Mouse (Mus musculus) forebrain, embryonic 11.5 days (tissue): ENCODE data around the gene Zfp991. TPM values are rescaled to one million over a fixed set of nuclear protein-coding genes. Genes with fewer than 3 reads are reported as not detected.
A peak's percentile ranks its signal among the peaks of the same experiment; 100 is the strongest.
"Not testable (repeated sequence)": the region's sequence is repeated elsewhere in the genome, so short reads cannot be mapped to it uniquely, and the experiment has no call there.

Source experiments
- ATAC-seq: fragments of 200-750 bp; cut with Nextera tagmentation; replicated peaks from 2 replicates; pipeline ENCODE4 v1.8.0; 2017; ENCODE audit warnings: moderate TSS enrichment; ENCODE audit not compliant: low FRiP score
- DNase-seq: peaks from one replicate; pipeline ENCODE4 v3.0.0-alpha.2; 2017; ENCODE audit warnings: low spot score
- H3K27ac ChIP-seq: fragments of 300-500 bp; sonication (generic); 2 replicates; pipeline ENCODE4 v1.5.1; 2014; ENCODE audit warnings: low read depth, low read length
- H3K27me3 ChIP-seq: fragments of 300-500 bp; sonication (generic); 2 replicates; pipeline ENCODE4 v1.6.1; 2014; ENCODE audit warnings: mild to moderate bottlenecking, low read length, mixed read lengths; ENCODE audit not compliant: control insufficient read depth, insufficient read depth
- H3K36me3 ChIP-seq: fragments of 300-500 bp; sonication (generic); 2 replicates; pipeline ENCODE4 v1.6.1; 2014; ENCODE audit warnings: mild to moderate bottlenecking, low read length, moderate library complexity, mixed read lengths; ENCODE audit not compliant: control insufficient read depth, insufficient read depth
- H3K4me1 ChIP-seq: fragments of 300-500 bp; sonication (generic); replicated peaks from 2 replicates; pipeline ENCODE4 v1.6.1; 2014; ENCODE audit warnings: low read length, mixed read lengths; ENCODE audit not compliant: control insufficient read depth, insufficient read depth
- H3K4me2 ChIP-seq: fragments of 300-500 bp; sonication (generic); 2 replicates; pipeline ENCODE4 v1.6.1; 2014; ENCODE audit warnings: low read depth, mild to moderate bottlenecking, low read length, moderate library complexity, mixed read lengths; ENCODE audit not compliant: severe bottlenecking
- H3K4me3 ChIP-seq: fragments of 300-500 bp; sonication (generic); 2 replicates; pipeline ENCODE4 v1.5.1; 2014; ENCODE audit warnings: low read depth, low read length
- H3K9ac ChIP-seq: fragments of 300-500 bp; sonication (generic); 2 replicates; pipeline ENCODE4 v1.6.1; 2014; ENCODE audit warnings: low read length
- H3K9me3 ChIP-seq: fragments of 300-500 bp; sonication (generic); 2 replicates; pipeline ENCODE4 v1.6.1; 2016; ENCODE audit warnings: low read length, mixed read lengths; ENCODE audit not compliant: control insufficient read depth
- WGBS: fragments of 180-500 bp; shearing (Covaris S2); extraction: QIAGEN DNeasy Blood & Tissue Kit; methylation state at CpG from one replicate; pipeline ENCODE4 v1.1.7; 2014; 5-methylcytosine and 5-hydroxymethylcytosine counted together
- polyA plus RNA-seq: library from polyadenylated mRNA; unstranded; fragments of >200 nt; fragmentation: Nextera tagmentation; extraction: Ambion mirVana; gene quantifications from 2 replicates; pipeline ENCODE4 v1.2.1, GENCODE M21; 2014

The Zfp991 gene
- polyA plus RNA-seq, 1 experiment from 2014 or later, result 7.6 TPM

GRCm38 (mm10) chr4:147171557-147171956 is 39.7 kb downstream of the Zfp991 start:
- not testable (repeated sequence) for H3K27ac ChIP-seq, H3K9ac ChIP-seq, H3K4me1 ChIP-seq, H3K27me3 ChIP-seq, H3K4me2 ChIP-seq, H3K36me3 ChIP-seq, H3K4me3 ChIP-seq, DNase-seq, H3K9me3 ChIP-seq
- 0 out of 2 replicates have a peak, but pooled peaks have one; percentile 47 for ATAC-seq
- no CpG with 5 or more reads among the region's 4 CpGs for WGBS

GRCm38 (mm10) chr4:147176279-147176880 is 44.5 kb downstream of the Zfp991 start:
- H3K4me2 ChIP-seq, H3K27me3 ChIP-seq, H3K9me3 ChIP-seq, DNase-seq, H3K27ac ChIP-seq, H3K4me3 ChIP-seq, H3K4me1 ChIP-seq, H3K36me3 ChIP-seq, H3K9ac ChIP-seq: not testable (repeated sequence)
- 94% methylated on average over 7 of the region's 12 CpGs for WGBS
- peak; percentile 57; the same call in 1 of the 2 replicates for ATAC-seq

GRCm38 (mm10) chr4:147181141-147181685 is 49.4 kb downstream of the Zfp991 start:
- not testable (repeated sequence) for H3K27me3 ChIP-seq, H3K9me3 ChIP-seq, H3K4me2 ChIP-seq, H3K4me1 ChIP-seq, DNase-seq, H3K9ac ChIP-seq, H3K4me3 ChIP-seq, H3K36me3 ChIP-seq, H3K27ac ChIP-seq
- 91% methylated on average over 7 of the region's 8 CpGs for WGBS
- ATAC-seq, result 0 out of 2 replicates have a peak, but pooled peaks have one; percentile 35

- H3K4me2 ChIP-seq, H3K27ac ChIP-seq, H3K4me1 ChIP-seq, H3K9ac ChIP-seq, H3K9me3 ChIP-seq, DNase-seq, H3K4me3 ChIP-seq, H3K27me3 ChIP-seq, H3K36me3 ChIP-seq: not testable (repeated sequence)
- no CpG with 5 or more reads among the region's 13 CpGs for WGBS
- peak; percentile 57 for ATAC-seq
Observed at GRCm38 (mm10) chr4:147181969-147182705, 50.3 kb downstream of the Zfp991 start.

- H3K4me2 ChIP-seq, H3K9ac ChIP-seq, H3K9me3 ChIP-seq, H3K27ac ChIP-seq, H3K36me3 ChIP-seq, DNase-seq, H3K27me3 ChIP-seq, H3K4me1 ChIP-seq, H3K4me3 ChIP-seq: not testable (repeated sequence)
- 90% methylated on average over 1 of the region's 1 CpGs for WGBS
- ATAC-seq, result peak; percentile 62
Observed at GRCm38 (mm10) chr4:147186824-147187223, 55.0 kb downstream of the Zfp991 start.

- peak; percentile 47 for DNase-seq
- H3K4me2 ChIP-seq, H3K4me1 ChIP-seq, H3K27ac ChIP-seq, H3K36me3 ChIP-seq, H3K4me3 ChIP-seq, H3K27me3 ChIP-seq, H3K9ac ChIP-seq, H3K9me3 ChIP-seq: not testable (repeated sequence)
- peak; percentile 76 for ATAC-seq
- 68% methylated on average over 65 of the region's 71 CpGs for WGBS
Observed at GRCm38 (mm10) chr4:147187283-147187965, 55.6 kb downstream of the Zfp991 start.

- H3K4me3 ChIP-seq, H3K4me2 ChIP-seq, H3K36me3 ChIP-seq, H3K27me3 ChIP-seq, H3K9ac ChIP-seq, DNase-seq, H3K4me1 ChIP-seq, ATAC-seq, H3K27ac ChIP-seq, H3K9me3 ChIP-seq: not testable (repeated sequence)
- WGBS, result 92% methylated on average over 3 of the region's 9 CpGs
Observed at GRCm38 (mm10) chr4:147195186-147195585, 63.3 kb downstream of the Zfp991 start.

- H3K36me3 ChIP-seq, H3K27ac ChIP-seq, H3K4me3 ChIP-seq, H3K4me2 ChIP-seq, H3K4me1 ChIP-seq, H3K9me3 ChIP-seq, H3K27me3 ChIP-seq, H3K9ac ChIP-seq: not testable (repeated sequence)
- ATAC-seq, result 0 out of 2 replicates have a peak, but pooled peaks have one; percentile 32
- DNase-seq, result peak; percentile 35
- 79% methylated on average over 2 of the region's 2 CpGs for WGBS
Observed at GRCm38 (mm10) chr4:147197210-147197609, 65.4 kb downstream of the Zfp991 start.
